Mouse (Mus musculus) c-Kit-negative CD71-positive TER-119-positive erythroid progenitor cells, embryonic 14.5 days (primary cell): ENCODE results near the gene Gcg.

ENCODE experiments used
- DNase-seq: peaks from one replicate; pipeline ENCODE4 v3.0.0-alpha.2; 2013; ENCODE audit warnings: low read depth, low spot score

The Gcg gene

DNA sequence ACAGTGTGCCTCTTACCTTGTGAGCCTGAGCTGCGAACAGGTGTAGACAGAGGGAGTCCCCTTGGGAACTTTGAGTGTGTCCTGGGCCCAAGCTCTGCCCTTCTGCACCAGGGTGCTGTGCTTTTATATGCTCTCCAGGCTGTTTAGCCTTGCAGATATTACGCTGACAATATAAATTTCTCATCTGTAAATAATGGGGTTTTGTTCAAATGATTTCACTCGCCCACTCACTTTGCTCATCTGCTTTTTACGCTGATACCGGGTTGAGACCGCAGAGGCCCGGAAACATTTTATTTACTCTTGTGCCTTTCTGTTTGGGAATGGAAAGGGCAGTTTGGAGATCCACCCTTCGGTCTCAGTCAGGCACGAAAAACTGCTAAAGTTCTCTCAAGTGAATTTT, at the start of gene Gcg:
Gene Gcg, minus strand, starts transcription at position 101 of the 400 bp plus-strand sequence.
- DNase-seq: no peak

DNA sequence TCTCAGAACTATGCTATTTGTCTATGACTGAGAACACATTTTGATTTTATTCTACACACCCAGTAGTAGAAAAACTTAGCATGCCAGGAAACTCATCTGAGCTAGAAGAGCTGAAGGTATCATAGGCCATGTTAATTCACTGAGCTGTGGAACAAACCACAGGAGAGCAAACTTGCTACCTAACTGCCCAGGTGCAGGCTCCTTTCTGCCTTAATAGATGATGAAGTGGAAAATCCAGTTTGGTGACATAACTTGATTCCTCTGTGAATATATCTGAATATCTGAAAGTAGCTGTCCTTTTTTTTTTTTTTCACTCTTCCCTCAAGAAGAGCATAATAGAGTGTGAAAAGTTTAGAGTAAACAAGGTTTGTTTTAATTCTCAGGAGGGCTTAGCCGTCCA, 47.6 kb upstream of the Gcg start:
- no peak for DNase-seq

DNA sequence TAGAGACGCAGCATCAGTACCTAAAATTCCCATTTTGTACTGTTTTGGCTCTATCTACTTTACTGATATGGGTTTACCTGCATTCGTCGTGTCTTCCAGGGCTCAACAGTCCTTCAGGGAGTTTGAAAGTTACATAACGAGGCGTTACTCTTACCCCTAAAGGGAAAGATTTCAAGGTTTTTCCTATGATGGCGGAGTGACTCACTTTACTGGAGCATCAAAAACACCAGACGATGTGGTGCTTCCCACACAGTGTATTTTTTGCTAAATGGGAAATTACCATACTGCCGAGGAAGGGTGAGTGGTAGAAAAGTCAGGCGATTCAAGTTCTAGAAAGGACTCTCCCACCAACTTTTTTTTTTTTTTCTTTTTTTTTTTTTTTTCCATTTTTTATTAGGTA, 42.9 kb upstream of the Gcg start:
- no peak for DNase-seq

DNA sequence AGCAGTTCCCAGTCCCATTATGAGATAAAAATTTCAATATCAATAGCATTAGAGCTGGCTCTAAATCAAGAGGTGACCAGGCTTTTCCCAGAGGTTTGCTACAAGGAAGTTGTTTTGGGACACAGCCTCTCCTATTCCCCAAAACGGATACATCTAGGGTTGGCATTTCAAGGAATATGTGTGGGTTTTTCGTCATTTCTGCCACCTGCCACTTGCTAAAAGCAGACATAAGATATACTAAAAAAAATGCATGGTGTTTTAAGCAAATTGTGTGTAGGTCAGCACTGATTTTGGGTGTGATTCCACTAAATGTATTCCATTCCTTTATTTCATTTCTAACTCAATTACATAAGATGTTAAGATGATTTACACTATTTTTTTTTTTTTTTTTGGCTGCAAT, 34.3 kb upstream of the Gcg start:
- DNase-seq: no peak

DNA sequence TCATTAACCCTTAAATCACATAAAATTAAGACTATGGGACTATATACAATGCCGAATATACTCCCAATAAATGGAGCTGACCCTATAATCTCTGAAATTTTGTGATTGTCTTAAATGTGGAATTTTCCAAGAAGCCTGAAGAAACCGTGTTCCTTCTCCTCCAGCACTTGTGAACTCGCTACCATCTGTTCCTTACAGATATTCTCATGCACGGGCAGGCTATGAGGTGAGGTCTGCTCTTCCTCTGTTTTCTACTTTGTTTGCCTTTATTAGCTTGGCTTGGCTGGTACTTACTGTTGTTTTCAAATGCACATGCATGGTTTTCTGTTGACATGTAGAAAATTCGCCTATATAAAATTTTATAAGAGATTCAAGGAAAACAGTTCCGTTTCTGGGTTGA, 31.0 kb upstream of the Gcg start:
- DNase-seq: no peak

DNA sequence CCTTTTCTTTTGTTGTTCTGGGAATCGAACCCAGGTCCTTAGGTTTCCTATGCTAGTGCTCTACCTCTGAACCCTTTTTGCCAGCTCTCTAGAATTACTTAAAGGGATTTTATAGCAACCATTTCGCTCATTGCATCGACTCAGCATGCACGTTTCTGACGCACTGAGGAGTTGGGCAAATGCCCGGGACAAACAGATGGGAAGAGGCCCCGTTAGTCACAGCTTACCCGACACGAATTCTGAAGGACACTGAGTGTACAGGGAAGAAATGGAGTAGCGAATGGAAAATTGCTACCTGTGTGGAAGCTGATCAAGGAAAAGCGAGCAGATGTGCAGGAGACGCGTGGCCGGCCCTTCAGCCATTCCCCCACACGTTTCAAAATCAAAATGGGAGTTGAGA, 30.0 kb upstream of the Gcg start:
- no peak for DNase-seq

DNA sequence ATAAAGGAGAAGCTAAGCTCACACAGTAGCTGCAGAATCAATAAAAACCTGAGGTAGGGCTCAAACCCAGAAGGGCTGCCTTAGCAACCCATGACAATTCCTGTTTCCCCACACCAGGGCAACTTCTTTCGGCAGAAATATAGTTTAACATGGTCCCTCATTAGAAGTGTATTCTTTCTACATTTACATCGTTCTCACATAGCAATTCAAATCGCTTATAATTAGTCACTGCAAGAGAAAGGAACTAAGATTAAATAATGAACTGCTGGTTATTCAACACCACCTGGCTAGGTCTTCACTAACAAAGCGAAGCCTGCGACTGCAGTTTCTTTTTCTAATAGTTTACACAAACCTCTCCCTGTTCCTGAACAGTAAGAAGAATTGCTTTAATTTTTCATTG, 23.7 kb upstream of the Gcg start:
- no peak for DNase-seq

DNA sequence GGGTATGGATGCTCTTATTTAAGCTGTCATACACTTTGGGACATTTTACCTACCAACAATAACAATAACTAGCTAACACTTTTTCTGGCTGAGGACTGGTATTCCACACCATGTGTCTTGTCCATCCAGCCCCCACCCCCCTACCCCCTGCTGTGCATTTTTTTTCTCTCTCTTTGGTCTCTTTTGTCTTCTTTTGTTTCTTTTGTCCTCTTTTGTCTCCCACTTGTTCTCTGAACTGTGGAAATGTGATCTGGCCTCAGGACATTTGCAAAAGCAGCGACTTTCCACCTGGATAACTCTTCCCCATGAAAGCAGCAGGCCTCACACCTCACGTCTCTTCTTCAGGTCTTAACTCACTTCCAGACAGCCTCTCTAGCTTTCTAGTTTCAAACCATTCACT, 23.0 kb upstream of the Gcg start:
- no peak for DNase-seq

DNA sequence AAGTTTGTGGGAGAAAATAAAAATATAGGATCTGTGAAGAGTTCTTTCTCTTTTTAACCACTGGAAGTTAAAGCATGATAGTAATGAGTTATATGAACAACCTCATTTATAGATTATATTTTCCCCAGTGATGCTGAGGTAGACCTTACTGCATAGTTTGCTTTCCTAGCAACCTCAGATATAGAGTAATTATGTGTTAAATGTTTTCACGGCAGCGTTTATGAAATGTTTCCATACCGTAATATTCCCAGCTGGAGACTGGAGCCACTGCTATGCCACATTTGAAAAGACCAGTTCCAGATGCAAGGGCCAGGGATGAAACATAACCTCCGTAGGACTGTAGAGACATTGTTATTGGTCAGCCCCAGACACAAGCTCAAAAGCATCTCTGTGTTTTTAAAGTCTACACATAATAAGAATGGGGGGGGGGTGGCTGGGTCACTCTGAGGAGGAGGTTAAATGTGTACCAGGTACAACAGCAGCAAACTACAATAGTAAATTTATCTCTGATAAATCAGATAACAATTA, 20.9 kb upstream of the Gcg start:
- no peak for DNase-seq

DNA sequence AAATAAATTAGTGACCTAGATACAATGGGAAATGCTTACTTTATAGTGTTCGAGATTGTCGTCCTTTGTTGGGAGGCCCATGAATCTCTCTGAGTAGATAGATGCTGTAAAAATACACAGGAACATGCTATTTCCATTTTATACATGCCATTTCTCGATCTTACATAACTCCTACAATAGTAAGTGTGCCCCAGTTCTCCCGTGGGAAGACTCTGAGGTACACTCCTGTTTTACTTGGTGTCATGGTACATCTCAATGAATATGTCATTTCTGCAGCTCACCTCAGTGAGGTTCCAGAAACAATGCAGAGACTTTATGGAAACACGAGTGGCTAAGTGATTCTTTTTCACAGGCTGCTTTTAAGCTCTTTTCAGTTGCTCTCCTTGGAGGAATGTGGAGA, 19.9 kb upstream of the Gcg start:
- no peak for DNase-seq

DNA sequence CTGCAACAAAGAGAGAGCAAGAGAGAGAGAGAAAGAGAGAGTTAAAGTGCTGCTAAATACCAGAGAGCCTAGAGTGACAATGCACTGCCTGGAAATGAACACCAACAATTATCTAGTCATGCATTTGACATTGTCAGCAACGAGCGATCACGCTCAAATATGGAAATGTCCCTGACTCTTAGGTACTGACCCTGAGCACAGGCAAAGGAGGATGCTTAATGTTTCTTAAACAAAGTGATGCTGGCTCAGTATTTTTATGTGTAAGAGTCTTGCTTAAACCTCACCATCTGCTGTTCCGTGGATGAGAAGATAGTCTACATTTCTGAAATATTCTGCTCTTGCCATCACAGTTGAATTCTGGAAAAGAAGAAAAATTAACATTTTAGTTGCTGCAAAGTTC, 19.1 kb upstream of the Gcg start:
- DNase-seq: no peak

DNA sequence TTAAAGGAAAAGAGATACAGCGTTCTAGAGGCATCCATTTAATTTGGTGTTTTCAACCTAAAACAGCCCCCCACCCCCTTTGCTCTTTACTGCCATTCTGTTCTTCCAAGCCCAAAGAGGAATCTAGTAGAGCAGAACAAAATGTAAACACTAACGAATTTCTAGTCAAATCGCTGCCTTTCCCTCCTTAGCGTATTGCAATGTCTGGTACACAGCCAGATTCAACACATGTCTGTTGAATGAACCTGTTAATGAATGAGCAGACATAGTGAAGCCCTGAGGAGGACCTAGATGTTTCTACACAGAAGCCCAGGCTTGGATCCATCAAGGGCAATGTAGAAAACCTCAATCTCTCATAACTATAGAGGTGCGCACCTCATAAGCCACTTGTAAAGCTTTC, 15.4 kb upstream of the Gcg start:
- no peak for DNase-seq

DNA sequence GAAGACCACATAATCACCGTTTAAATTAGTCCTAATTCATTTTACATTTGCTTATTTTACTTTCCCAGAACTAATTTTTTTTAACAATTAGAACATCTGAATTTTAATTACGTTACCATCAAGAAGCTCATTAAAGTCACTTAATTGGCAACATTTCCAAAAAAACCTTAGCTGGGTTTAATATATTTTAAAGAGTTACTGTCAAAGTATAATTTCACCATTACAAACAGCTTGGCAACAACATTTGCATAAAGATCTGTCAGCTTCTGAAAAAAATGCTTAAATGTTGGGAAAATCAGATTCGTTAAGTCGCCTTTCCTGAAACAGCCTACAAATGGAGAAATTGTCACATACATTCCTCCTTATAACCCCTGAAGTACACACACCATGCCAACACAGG, 14.6 kb upstream of the Gcg start:
- no peak for DNase-seq

DNA sequence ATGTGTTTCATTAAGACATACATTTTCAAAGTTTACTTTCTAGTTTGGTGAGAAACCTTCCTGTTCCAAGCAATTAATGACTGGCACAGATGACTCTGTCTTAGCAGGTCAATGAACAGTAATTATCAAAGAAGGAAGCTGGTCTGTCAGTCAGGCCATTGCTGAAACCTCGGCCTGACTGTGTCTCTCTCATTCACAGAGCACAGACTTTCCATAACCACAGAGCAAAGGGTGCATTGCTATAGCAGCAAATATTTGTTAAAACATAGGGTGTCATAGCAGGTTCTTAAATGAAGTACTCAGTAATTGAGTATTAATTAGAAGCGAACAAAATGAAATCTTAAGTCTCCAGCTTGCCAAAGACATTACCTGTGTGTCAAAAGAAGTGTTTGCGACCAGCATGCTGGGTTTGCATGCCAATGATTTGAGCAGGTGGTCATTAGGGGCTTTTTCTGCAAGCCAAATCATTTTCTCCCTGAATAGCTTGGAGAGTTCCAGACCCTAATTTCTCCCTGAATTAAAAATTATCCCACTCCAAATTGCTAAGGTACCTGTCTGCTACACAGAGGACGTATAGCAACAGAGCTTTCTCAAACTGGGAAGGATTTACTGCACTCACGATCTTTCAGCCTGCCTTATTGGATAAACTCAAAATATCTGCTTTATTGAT, 14.0 kb upstream of the Gcg start:
- DNase-seq: no peak

DNA sequence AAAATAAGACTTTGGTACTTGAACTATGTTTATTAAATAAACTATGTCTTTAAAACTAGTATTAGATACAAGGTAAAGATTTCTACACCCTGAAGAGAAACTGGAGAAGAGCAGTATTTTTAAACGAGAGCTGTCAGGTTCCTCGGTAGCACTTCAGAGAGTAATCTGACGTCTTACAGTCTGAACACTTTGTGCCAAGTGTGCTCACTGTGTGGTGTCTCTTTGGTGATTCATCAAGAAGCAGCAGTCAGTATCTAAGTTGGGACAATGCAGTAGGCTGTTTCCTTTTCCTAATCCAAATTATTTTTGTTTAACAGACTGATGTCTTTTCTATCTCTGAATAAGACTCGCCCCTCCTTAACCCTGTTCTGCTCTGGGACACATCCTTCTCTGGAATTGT, 12.0 kb upstream of the Gcg start:
- no peak for DNase-seq

DNA sequence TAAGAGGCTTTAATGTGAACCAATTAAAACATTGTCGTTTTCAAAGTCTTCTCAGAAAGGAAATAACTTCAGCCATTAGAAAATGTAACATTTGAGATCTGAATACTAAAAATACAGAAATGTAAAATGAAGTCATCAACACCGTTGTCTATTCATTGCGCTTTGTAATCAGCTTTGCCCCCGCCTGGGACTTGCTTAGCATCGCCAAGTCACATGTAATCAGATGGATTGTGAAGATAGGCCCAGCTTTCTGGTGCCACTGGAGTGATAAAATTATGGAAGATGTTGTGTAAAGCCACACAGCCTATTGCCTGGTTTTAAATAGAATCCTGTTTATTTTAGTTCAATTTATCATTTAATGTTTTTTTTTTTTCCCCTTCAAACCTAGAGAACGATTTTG, 6.4 kb upstream of the Gcg start:
- DNase-seq: no peak

DNA sequence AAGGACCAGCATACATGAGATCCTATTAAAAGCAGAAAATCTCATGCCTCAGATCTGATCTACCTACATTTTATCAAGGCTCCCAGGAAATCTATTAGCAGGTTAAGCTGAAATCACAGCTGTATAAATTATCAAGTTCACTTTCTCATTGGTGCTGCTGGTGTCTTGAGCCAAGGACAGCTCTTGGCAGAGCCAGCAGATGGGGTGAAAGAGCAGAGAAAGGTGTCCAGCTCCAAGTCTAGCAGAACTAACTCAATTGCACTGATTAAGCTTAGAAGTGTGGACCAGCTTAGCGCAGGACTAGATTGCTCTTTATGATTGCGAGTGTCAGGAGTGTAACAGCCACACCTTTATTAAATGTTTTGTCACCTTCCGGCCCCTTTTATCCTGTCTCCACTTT, 1.5 kb upstream of the Gcg start:
- DNase-seq: no peak

DNA sequence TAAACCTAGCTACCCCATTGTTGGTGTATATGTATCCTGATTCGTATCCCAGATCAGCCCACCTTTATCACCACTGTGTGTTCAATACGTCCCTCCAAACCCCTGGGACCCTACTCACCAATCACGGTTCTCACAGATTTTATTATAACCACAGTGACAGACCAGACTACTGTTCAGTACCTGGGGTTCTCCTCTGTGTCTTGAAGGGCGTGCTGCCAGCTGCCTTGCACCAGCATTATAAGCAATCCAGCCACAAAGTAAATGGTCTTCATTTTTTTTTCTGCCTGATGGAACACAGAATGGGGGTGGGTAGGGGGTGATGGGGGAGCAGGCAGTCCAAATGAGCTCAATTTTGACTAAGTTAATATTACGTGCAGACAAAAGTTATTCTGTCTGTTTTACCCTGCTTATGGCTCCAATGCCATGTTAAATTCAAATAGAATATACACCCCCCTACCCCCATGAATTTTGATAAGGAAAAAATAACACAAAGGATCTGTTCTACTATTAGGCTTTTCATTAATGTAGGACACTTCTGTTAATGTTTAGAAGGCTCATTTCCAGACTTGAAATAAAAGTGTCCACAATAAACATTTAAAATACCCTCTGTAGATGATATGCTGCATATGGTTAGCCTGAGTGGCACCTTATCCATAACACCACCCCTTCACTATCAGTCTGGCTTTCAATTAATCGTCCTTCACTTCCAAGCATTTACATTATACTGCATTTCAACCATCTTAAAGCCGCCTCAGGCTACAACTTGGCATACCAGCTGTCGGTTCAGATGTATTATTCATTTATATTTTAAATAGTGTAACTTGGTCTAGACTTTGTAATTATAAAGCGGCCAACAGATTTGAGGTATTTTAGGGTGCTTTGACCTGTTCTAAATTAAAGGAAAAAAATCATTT, 2.9 kb downstream of the Gcg start:
- DNase-seq: no peak

DNA sequence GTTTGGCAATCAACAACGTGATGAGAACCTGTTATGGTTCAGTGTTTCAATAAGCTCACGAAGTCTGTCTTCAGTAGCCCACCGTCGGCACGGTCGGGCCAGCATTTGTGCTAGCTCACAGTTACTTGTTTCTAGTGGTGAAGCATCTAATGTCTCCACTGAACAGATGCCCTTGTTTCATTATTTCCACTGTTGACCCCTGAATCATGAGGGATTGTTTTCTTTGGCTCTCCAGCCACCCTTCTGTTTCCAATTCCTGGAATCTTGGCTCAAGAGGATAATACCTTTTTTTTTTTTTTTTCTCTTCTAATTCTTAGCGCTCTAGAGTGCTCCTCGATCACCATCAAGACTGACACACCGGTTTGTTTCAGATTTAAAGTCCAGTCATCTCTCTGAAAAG, 13.9 kb downstream of the Gcg start:
- no peak for DNase-seq

DNA sequence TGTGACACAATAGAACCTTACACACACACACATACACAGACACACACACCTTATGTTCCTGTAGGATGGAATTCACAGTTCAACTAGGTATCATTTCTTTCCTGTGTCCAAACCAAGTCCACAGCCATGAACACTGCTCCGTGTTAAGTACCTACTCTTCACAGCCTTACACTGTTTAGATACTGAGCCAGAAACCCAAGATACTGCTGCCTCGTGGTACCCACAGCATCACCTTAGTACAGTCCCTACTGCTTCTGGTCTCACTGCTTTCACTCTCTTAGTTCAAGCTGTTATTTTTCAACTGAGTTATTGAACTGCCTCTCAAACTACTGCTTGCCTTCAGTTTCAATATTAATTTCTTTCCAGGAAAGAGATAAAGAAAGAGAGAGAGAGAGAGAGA, 20.2 kb downstream of the Gcg start:
- DNase-seq: no peak

DNA sequence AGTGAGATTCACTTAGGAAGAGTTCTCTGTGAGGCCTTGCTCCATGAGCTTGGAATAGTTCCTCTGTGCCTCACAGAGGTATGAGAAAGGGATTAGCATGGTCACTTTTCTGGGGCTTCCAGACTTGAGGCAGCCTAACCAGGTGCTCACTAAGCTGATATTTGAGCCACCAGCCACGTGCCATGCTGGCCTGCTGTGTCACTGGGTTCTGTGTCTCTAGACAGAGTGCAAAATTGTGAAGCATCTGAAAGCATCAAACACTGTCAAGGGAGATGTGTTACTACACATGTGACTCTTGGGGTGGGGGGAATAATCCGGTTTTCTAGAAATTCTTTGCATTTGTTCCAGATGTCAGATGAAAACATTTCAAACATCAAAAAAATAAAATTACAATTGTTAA, 21.3 kb downstream of the Gcg start:
- DNase-seq: no peak

DNA sequence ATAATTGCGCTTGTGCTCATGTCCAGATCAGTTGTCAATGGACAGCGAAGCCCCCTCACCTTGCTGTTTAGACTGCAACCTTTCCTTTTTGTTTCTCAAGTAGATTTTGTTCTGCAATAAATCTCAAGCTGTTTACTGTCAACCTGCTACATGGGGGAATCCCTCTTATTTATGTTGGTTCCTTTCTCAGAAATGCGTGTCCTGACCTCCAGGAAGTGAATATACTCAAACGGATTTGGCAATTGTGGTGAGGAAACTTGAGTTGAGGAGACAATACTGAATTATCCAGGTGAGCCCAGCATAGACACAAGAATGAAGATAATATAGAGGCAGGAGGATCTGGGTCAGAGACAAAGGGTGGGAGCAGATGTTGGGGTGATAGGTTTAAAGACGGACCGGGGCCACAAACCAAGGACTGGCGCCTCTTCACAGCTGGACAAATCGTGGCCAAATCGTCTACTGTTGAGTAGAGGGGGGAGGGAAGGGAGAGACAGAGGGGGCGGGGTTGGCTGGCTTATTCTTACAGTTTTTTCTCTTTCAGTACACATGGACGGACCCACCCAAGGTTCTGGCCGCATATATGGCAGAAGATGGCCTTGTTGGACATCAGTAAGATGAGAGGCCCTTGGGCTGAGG, 22.5 kb downstream of the Gcg start:
- no peak for DNase-seq
